Mouse (Mus musculus) neural tube, embryonic 11.5 days (tissue): ENCODE measurements around the gene Ggt5. TPM values are rescaled to one million over a fixed set of nuclear protein-coding genes. Genes with fewer than 3 reads are reported as not detected.

Experiments
- ATAC-seq: fragments of 200-750 bp; cut with Nextera tagmentation; 2 replicates; pipeline ENCODE4 v1.8.0; 2017; ENCODE audit warnings: moderate number of reproducible peaks, mild to moderate bottlenecking, moderate TSS enrichment, moderate library complexity; ENCODE audit not compliant: insufficient read depth, low FRiP score, low TSS enrichment
- DNase-seq: peaks from one replicate; pipeline ENCODE4 v3.0.0-alpha.2; 2015; ENCODE audit warnings: low spot score
- H3K27ac ChIP-seq: fragments of 300-500 bp; sonication (generic); 2 replicates; pipeline ENCODE4 v1.5.1; 2014; ENCODE audit warnings: low read depth, mild to moderate bottlenecking, low read length
- H3K27me3 ChIP-seq: fragments of 300-500 bp; sonication (generic); 2 replicates; pipeline ENCODE4 v1.6.1; 2014; ENCODE audit warnings: mild to moderate bottlenecking, low read length, mixed read lengths; ENCODE audit not compliant: control insufficient read depth, insufficient read depth
- H3K36me3 ChIP-seq: fragments of 300-500 bp; sonication (generic); 2 replicates; pipeline ENCODE4 v1.6.1; 2014; ENCODE audit warnings: mild to moderate bottlenecking, low read length, moderate library complexity, mixed read lengths; ENCODE audit not compliant: control insufficient read depth, insufficient read depth
- H3K4me1 ChIP-seq: fragments of 300-500 bp; sonication (generic); 2 replicates; pipeline ENCODE4 v1.6.1; 2014; ENCODE audit warnings: low read length, mixed read lengths; ENCODE audit not compliant: control insufficient read depth, insufficient read depth
- H3K4me2 ChIP-seq: fragments of 300-500 bp; sonication (generic); 2 replicates; pipeline ENCODE4 v1.6.1; 2014; ENCODE audit warnings: low read depth, mild to moderate bottlenecking, moderate library complexity
- H3K4me3 ChIP-seq: fragments of 300-500 bp; sonication (generic); 2 replicates; pipeline ENCODE4 v1.5.1; 2014; ENCODE audit warnings: low read depth, low read length
- H3K9ac ChIP-seq: fragments of 300-500 bp; sonication (generic); 2 replicates; pipeline ENCODE4 v1.6.1; 2014; ENCODE audit warnings: mild to moderate bottlenecking, low read length
- H3K9me3 ChIP-seq: fragments of 300-500 bp; sonication (generic); 2 replicates; pipeline ENCODE4 v1.6.1; 2016; ENCODE audit warnings: low read length; ENCODE audit not compliant: control insufficient read depth
- WGBS: fragments of 180-500 bp; shearing (Covaris S2); extraction: QIAGEN DNeasy Blood & Tissue Kit; methylation state at CpG from one replicate; pipeline ENCODE4 v1.1.7; 2014; 5-methylcytosine and 5-hydroxymethylcytosine counted together
- polyA plus RNA-seq: library from polyadenylated mRNA; unstranded; fragments of >200 nt; fragmentation: Nextera tagmentation; extraction: Ambion mirVana; gene quantifications from 2 replicates; pipeline ENCODE4 v1.2.1, GENCODE M21; 2014

Ggt5 gene
- polyA plus RNA-seq, 1 experiment from 2014 or later = 0.45 TPM

DNA sequence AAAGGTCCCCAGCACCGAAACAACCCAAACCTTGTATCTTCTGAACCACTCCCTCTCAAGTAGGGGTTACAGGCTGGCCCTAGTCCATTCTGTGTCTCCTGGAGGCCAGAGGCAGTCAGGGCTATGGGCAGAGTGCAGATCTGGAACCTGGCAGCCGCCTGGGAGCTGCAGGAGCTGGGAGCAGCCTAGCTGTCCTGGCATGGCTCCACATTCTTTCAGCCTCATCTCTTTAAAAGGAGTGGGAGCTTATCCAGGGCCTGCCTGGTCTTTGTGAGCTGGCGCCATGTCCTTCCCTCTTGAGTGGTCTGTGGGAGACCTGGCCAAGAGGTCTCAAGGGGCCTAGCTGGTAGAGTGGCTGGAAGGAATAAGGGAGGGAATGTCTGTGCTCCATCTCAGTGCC is 58.2 kb downstream of the Ggt5 start:
- peaks cover 12% of the 10 kb centered on the region; the same call in 1 of the 2 replicates for H3K4me1 ChIP-seq
- H3K9me3 ChIP-seq = no peaks in the 10 kb centered on the region
- no peaks in the 10 kb centered on the region for H3K27me3 ChIP-seq
- no peak overlapping the region for H3K27ac ChIP-seq
- ATAC-seq = no peak
- peaks cover 6% of the 10 kb centered on the region for H3K36me3 ChIP-seq
- DNase-seq = no peak
- no peak overlapping the region for H3K9ac ChIP-seq
- 95% methylated on average over 3 of the region's 3 CpGs for WGBS
- H3K4me3 ChIP-seq = no peak overlapping the region
- H3K4me2 ChIP-seq = no peak overlapping the region

DNA sequence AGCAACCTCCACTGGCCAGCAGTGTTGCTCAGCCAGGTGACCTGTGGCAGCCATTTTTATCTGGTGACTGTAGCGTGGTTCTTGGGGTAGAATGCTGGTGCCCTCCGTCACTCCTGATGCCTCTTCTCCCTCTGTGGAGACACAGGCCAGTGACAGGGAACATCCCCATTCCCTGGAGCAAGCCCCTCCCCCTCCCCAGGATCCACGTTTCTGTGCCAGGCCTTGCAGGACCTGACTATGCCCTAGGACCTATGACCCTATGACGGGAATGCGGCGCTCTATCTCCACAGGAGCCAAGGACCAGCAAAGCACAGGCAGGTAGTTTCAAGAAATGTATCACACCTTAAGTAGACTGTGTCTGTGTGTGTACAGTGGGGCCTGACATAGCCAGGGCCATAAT is 59.0 kb downstream of the Ggt5 start:
- peaks cover 8% of the 10 kb centered on the region for H3K36me3 ChIP-seq
- no peak overlapping the region for H3K27ac ChIP-seq
- no peak overlapping the region for H3K4me2 ChIP-seq
- H3K27me3 ChIP-seq = no peaks in the 10 kb centered on the region
- no peaks in the 10 kb centered on the region for H3K9me3 ChIP-seq
- H3K4me3 ChIP-seq = no peak overlapping the region
- DNase-seq = no peak
- ATAC-seq = no peak
- WGBS = 96% methylated on average over 6 of the region's 6 CpGs
- no peak overlapping the region for H3K9ac ChIP-seq
- peaks cover 12% of the 10 kb centered on the region; the same call in 1 of the 2 replicates for H3K4me1 ChIP-seq

DNA sequence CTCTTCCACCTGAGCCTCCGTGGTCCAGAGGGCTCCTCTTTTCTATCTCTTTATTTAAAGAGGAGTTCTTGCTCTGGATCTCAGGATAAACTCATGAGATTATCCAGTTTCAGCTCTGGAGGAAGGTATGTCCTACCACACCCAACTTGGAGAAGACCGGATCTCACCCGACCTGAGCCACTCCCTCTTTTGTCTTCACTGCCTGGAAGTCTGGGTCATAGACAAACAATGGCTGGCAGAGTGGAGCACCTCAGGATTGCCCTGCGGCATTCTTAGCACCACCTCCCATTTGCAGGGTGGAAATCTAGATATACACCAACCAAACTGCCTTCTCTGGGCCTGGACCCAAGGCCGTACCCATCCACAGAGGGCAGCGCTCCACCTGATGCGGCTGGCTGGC is 59.9 kb downstream of the Ggt5 start:
- Histone ChIP-seq H3K9me3 (no peaks in the 10 kb centered on the region), H3K27me3 (no peaks in the 10 kb centered on the region), H3K4me1 (0 out of 2 replicates have a peak, but pooled peaks cover 5% of the 10 kb centered on the region), H3K27ac (no peak overlapping the region), H3K4me3 (no peak overlapping the region), H3K4me2 (no peak overlapping the region), H3K9ac (no peak overlapping the region), H3K36me3 (peaks cover 8% of the 10 kb centered on the region)
- DNase-seq (no peak), ATAC-seq (no peak)
- 93% methylated on average over 7 of the region's 7 CpGs for WGBS

DNA sequence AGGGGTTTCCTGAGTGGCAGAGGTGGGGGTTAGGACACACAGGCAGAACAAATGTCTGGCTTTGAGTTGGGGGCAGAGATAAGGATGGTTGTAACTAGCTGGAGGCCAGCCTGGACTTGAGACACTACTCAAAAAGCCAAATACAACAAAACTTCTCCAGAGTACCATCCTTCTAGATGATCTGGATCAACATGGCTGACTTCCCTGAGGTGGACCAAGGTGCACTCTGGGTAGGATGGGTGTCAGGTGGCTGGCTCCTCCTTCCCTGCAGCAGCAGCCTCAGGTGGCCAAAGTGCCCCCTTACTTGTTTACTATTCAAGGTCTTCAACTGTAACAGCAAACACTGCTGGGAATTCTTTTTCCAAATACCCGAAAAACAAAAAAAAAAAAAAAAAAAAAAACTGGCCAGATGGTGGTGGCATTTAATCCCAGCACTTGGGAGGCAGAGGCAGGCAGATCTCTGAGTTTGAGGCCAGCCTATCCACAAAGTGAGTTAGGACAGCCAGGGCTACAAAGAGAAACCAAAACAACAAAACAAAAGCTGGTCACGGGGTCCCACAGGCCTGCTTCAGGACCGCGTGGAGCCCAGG is 60.4 kb downstream of the Ggt5 start:
- H3K4me2 ChIP-seq = no peak overlapping the region
- H3K27ac ChIP-seq = no peak overlapping the region
- no peaks in the 10 kb centered on the region for H3K27me3 ChIP-seq
- peaks cover 8% of the 10 kb centered on the region for H3K36me3 ChIP-seq
- H3K4me1 ChIP-seq = 0 out of 2 replicates have a peak, but pooled peaks cover under 1% of the 10 kb centered on the region
- no peak overlapping the region for H3K9ac ChIP-seq
- no peaks in the 10 kb centered on the region for H3K9me3 ChIP-seq
- ATAC-seq = no peak
- 94% methylated on average over 4 of the region's 4 CpGs for WGBS
- H3K4me3 ChIP-seq = no peak overlapping the region
- DNase-seq = no peak

DNA sequence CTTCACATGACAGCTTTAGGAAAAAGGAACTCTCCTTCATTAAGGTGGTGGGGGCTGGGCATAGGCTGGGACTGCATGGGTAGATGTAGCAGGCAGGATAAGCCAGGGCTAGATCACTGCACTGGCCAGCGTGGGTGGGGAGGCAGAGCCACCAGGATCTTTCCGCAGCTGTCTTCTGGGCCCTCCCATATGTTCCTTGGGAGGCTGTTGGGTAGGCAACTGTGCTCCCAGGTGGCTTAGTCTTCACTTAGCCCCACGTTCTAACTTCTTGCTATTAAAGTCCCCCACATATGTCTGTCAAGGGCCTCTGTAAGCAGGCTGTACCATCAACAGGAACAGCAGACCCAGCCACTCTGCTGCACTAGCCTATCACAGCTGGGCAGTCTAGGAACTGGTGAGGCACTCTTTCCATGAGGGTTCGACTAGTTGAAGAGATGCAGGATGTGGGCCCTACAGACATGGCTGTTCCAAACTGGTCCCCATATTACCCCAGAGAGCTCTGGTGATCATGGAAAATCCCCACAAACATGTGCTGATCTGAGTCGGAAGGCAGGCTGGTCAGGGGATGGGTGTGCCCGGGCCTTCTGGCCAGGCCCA is 61.3 kb downstream of the Ggt5 start:
- peaks cover 8% of the 10 kb centered on the region for H3K36me3 ChIP-seq
- DNase-seq (no peak), ATAC-seq (no peak)
- H3K4me3 ChIP-seq = no peak overlapping the region
- no peak overlapping the region for H3K27ac ChIP-seq
- H3K9me3 ChIP-seq = no peaks in the 10 kb centered on the region
- WGBS = 93% methylated on average over 6 of the region's 6 CpGs
- H3K4me1 ChIP-seq = no peaks in the 10 kb centered on the region
- no peak overlapping the region for H3K9ac ChIP-seq
- no peaks in the 10 kb centered on the region for H3K27me3 ChIP-seq
- H3K4me2 ChIP-seq = no peak overlapping the region

DNA sequence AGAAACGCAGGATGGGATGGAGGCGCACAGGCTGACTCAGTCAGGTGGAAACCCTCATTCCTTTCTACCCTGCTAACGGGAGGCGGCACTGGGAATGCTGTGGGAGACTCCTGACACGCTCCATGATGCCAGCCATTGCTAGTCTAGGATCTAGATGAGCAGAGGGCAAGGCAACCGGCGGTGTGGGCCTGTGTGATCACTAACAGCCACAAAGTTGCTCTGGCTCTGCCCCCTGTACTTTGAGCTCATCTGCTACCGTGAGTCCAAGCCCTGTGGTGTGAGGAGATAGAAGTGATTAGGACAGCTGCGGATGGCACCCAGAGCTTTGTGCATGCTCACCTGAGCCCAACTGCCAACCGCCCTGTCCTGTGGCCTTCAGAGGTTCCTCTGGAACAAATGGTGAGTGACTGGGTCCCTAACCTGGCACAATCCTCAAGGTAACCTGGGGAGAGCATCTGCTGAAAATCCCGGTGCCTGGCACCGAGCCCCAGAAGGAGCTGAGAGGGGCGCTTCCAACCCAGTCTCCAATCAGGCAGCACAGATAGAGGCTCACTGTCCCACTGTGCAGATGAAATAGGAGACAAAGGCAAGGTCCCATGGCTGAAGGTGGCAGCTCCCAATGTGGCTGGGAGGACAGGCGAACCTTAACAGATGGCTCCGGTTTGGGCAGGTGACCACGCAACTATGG is 62.4 kb downstream of the Ggt5 start:
- H3K4me2 ChIP-seq = no peak overlapping the region

DNA sequence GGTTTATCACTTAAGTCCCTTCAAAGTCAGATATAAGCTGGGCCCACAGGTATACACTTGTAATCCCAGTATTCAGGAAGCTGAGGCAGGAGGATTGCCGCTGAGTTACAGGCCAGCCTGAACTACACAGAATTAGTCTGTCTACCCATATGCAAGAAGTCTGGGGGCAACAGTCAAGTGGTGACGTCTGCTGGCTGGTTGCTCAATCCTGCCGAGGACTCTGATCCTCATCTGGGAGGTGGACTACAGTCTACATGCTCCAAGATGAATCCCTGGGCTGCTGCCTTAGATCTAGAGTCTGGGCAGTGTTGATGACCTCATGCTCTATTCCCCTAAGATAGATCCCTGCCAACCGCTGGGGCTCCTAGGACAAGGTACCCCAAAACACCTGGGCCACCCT is 64.9 kb downstream of the Ggt5 start:
- H3K4me2 ChIP-seq = no peak overlapping the region
- no peaks in the 10 kb centered on the region for H3K27me3 ChIP-seq
- no peak for ATAC-seq
- DNase-seq = no peak
- H3K9me3 ChIP-seq = no peaks in the 10 kb centered on the region
- 93% methylated on average over 4 of the region's 4 CpGs for WGBS
- H3K4me3 ChIP-seq = no peak overlapping the region
- H3K27ac ChIP-seq = no peak overlapping the region
- no peaks in the 10 kb centered on the region for H3K4me1 ChIP-seq
- H3K36me3 ChIP-seq = peaks cover 12% of the 10 kb centered on the region
- H3K9ac ChIP-seq = no peak overlapping the region

More for the DNA sequence above, 62.4 kb downstream of the Ggt5 start:
- Histone ChIP-seq H3K27me3 (no peaks in the 10 kb centered on the region), H3K9ac (no peak overlapping the region), H3K4me1 (no peaks in the 10 kb centered on the region), H3K36me3 (peaks cover 10% of the 10 kb centered on the region), H3K4me3 (no peak overlapping the region), H3K27ac (no peak overlapping the region), H3K9me3 (no peaks in the 10 kb centered on the region)
- DNase-seq = no peak
- no peak for ATAC-seq
- WGBS = 95% methylated on average over 16 of the region's 16 CpGs

DNA sequence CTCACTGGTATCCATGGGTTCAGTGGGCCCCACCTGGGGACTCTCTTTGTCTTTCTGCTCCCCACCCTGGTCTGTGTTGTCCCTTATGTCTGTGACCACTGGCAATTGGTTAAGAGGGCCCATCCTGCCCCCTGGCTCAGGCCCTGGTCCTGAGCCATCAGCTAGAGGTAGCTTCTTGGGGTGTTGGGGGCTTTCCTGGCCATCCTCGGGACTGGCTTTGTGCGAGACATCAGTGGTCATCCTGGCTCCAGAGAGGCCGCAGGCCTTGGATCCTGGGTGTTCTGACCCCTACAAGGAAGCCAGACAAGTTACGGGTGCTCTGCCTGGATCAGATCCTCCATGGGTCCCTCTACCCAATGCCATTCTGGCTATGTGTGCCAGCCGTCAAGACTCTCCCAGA is 68.0 kb downstream of the Ggt5 start:
- no peak overlapping the region for H3K27ac ChIP-seq
- H3K27me3 ChIP-seq = no peaks in the 10 kb centered on the region
- DNase-seq (no peak), ATAC-seq (no peak)
- peaks cover 12% of the 10 kb centered on the region for H3K36me3 ChIP-seq
- no peak overlapping the region for H3K4me3 ChIP-seq
- H3K9ac ChIP-seq = no peak overlapping the region
- H3K9me3 ChIP-seq = no peaks in the 10 kb centered on the region
- WGBS = 95% methylated on average over 5 of the region's 5 CpGs
- no peak overlapping the region for H3K4me2 ChIP-seq
- no peaks in the 10 kb centered on the region for H3K4me1 ChIP-seq

DNA sequence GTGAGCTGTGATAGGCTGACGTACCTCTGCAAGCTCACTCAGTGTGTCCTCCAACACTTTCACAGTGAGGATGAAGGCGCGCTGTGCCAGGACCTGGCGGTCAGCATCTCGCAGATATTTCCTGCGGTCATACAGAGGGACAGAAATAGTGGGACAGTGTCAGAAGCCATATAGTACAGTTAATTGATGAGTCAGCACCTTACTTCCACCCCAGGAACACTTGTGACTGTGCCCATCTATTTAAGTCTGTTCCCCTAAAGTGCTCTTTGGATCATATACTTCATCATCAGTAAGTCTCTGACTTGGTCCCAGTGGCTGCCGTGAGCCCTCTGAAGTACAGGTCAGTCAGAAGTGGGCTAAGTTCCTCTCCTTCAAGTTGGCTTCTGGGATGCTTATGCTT is 68.6 kb downstream of the Ggt5 start:
- Histone ChIP-seq H3K27me3 (no peaks in the 10 kb centered on the region), H3K4me1 (no peaks in the 10 kb centered on the region), H3K4me2 (no peak overlapping the region), H3K9me3 (no peaks in the 10 kb centered on the region), H3K9ac (no peak overlapping the region), H3K4me3 (no peak overlapping the region), H3K27ac (no peak overlapping the region), H3K36me3 (peaks cover 12% of the 10 kb centered on the region)
- WGBS = 95% methylated on average over 7 of the region's 7 CpGs
- ATAC-seq = no peak
- no peak for DNase-seq
